Mouse (Mus musculus) olfactory bulb, adult 2 months (tissue): ENCODE data around the gene Ralgapb.

Experiments
- CTCF ChIP-seq: fragments of 200-500 bp; IDR thresholded peaks from 2 replicates; pipeline ENCODE4 v1.5.1; 2012; ENCODE audit warnings: low read depth, mild to moderate bottlenecking, low read length, moderate library complexity; ENCODE audit not compliant: insufficient read depth
- POLR2A ChIP-seq: fragments of 200-500 bp; IDR thresholded peaks from 2 replicates; pipeline ENCODE4 v1.6.1; 2012; ENCODE audit warnings: mild to moderate bottlenecking, low read depth, low read length, moderate library complexity; ENCODE audit not compliant: insufficient read depth

DNA sequence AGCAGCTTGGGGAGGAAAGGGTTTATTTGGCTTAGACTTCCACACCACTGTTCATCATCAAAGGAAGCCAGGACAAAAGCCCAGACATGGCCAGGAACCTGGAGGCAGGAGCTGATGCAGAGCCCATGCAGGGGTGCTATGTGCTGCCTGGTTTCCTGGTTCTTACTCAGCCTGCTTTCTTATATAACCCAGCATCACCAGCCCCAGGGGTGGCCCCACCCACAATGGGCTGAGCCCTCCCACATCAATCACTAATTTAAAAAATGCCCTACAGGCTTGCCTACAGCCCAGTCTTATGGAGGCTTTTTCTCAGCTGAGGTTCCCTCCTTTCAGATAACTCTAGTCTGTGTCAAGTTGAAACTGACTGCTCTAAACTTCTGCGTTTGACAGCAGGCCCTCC, 31.8 kb upstream of the Ralgapb start:
- TF ChIP-seq CTCF (no peak), POLR2A (no peak)
